Mouse (Mus musculus): Measurements from ENCODE around the gene Hibadh. TPM values are rescaled to one million over a fixed set of nuclear protein-coding genes. Genes with fewer than 3 reads are reported as not detected.
A peak's percentile ranks its signal among the peaks of the same experiment; 100 is the strongest.

Gene Hibadh
- polyA plus RNA-seq, 1 experiment from 2014 or later: 69.5 TPM

- H3K4me3 ChIP-seq (ENCODE audit: low read length): no peak overlapping the region
- H3K4me1 ChIP-seq (ENCODE audit: control insufficient read depth, insufficient read depth, low read length): no peaks in the 10 kb centered on the region
- H3K9ac ChIP-seq (ENCODE audit: low read depth, low read length): no peak overlapping the region
- H3K36me3 ChIP-seq (ENCODE audit: control insufficient read depth, insufficient read depth, low read length): peaks cover 5% of the 10 kb centered on the region; the same call in 1 of the 2 replicates
- H3K4me2 ChIP-seq (replicated peaks; ENCODE audit: low read depth, low read length): no peak overlapping the region
- no peak for ATAC-seq (ENCODE audit: low FRiP score, low TSS enrichment)
- no peaks in the 10 kb centered on the region for H3K9me3 ChIP-seq (ENCODE audit: control insufficient read depth, low read length)
- H3K27me3 ChIP-seq (ENCODE audit: control insufficient read depth, insufficient read depth, low read length): no peaks in the 10 kb centered on the region
- WGBS: 96% methylated on average over 4 of the region's 4 CpGs
- no peak overlapping the region for H3K27ac ChIP-seq (ENCODE audit: low read depth, low read length)
Measured at GRCm38 (mm10) chr6:52629180-52629579, 11.0 kb downstream of the Hibadh start.

GRCm38 (mm10) chr6:52626735-52627134 lies 13.5 kb downstream of the Hibadh start:
- Histone ChIP-seq H3K36me3 (ENCODE audit: control insufficient read depth, insufficient read depth, low read length) (peaks cover 10% of the 10 kb centered on the region; the same call in 1 of the 2 replicates), H3K4me3 (ENCODE audit: low read length) (no peak overlapping the region), H3K27me3 (ENCODE audit: control insufficient read depth, insufficient read depth, low read length) (no peaks in the 10 kb centered on the region), H3K27ac (ENCODE audit: low read depth, low read length) (no peak overlapping the region), H3K4me1 (ENCODE audit: control insufficient read depth, insufficient read depth, low read length) (0 out of 2 replicates have a peak, but pooled peaks cover 6% of the 10 kb centered on the region), H3K9ac (ENCODE audit: low read depth, low read length) (no peak overlapping the region), H3K4me2 (replicated peaks; ENCODE audit: low read depth, low read length) (no peak overlapping the region), H3K9me3 (ENCODE audit: control insufficient read depth, low read length) (no peaks in the 10 kb centered on the region)
- no peak for ATAC-seq (ENCODE audit: low FRiP score, low TSS enrichment)
- WGBS: 89% methylated on average over 4 of the region's 4 CpGs

- WGBS: 97% methylated on average over 3 of the region's 3 CpGs
- H3K27me3 ChIP-seq (ENCODE audit: control insufficient read depth, insufficient read depth, low read length): no peaks in the 10 kb centered on the region
- H3K27ac ChIP-seq (ENCODE audit: low read depth, low read length): no peak overlapping the region
- H3K9me3 ChIP-seq (ENCODE audit: control insufficient read depth, low read length): no peaks in the 10 kb centered on the region
- no peak overlapping the region for H3K4me3 ChIP-seq (ENCODE audit: low read length)
- H3K9ac ChIP-seq (ENCODE audit: low read depth, low read length): no peak overlapping the region
- H3K36me3 ChIP-seq (ENCODE audit: control insufficient read depth, insufficient read depth, low read length): peaks cover 15% of the 10 kb centered on the region; the same call in 1 of the 2 replicates
- H3K4me1 ChIP-seq (ENCODE audit: control insufficient read depth, insufficient read depth, low read length): 0 out of 2 replicates have a peak, but pooled peaks cover 6% of the 10 kb centered on the region
- no peak overlapping the region for H3K4me2 ChIP-seq (replicated peaks; ENCODE audit: low read depth, low read length)
- no peak for ATAC-seq (ENCODE audit: low FRiP score, low TSS enrichment)
Measured at GRCm38 (mm10) chr6:52623741-52624140, 16.4 kb downstream of the Hibadh start.

GRCm38 (mm10) chr6:52621731-52622480 lies 18.3 kb downstream of the Hibadh start:
- H3K9me3 ChIP-seq (ENCODE audit: control insufficient read depth, low read length): no peaks in the 10 kb centered on the region

GRCm38 (mm10) chr6:52620090-52620489 lies 20.1 kb downstream of the Hibadh start:
- peaks cover 14% of the 10 kb centered on the region; the same call in 1 of the 2 replicates for H3K36me3 ChIP-seq (ENCODE audit: control insufficient read depth, insufficient read depth, low read length)
- H3K4me1 ChIP-seq (ENCODE audit: control insufficient read depth, insufficient read depth, low read length): 0 out of 2 replicates have a peak, but pooled peaks cover 6% of the 10 kb centered on the region
- H3K27me3 ChIP-seq (ENCODE audit: control insufficient read depth, insufficient read depth, low read length): no peaks in the 10 kb centered on the region
- WGBS: 80% methylated on average over 2 of the region's 2 CpGs
- no peak overlapping the region for H3K9ac ChIP-seq (ENCODE audit: low read depth, low read length)
- H3K4me3 ChIP-seq (ENCODE audit: low read length): no peak overlapping the region
- H3K4me2 ChIP-seq (replicated peaks; ENCODE audit: low read depth, low read length): no peak overlapping the region
- ATAC-seq (ENCODE audit: low FRiP score, low TSS enrichment): no peak
- no peak overlapping the region for H3K27ac ChIP-seq (ENCODE audit: low read depth, low read length)
- H3K9me3 ChIP-seq (ENCODE audit: control insufficient read depth, low read length): no peaks in the 10 kb centered on the region

More at GRCm38 (mm10) chr6:52621731-52622480, 18.3 kb downstream of the Hibadh start:
- H3K9ac ChIP-seq (ENCODE audit: low read depth, low read length): no peak overlapping the region
- H3K27ac ChIP-seq (ENCODE audit: low read depth, low read length): no peak overlapping the region
- WGBS: 66% methylated on average over 11 of the region's 11 CpGs
- H3K4me3 ChIP-seq (ENCODE audit: low read length): no peak overlapping the region
- 0 out of 2 replicates have a peak, but pooled peaks cover 6% of the 10 kb centered on the region for H3K4me1 ChIP-seq (ENCODE audit: control insufficient read depth, insufficient read depth, low read length)
- H3K4me2 ChIP-seq (replicated peaks; ENCODE audit: low read depth, low read length): no peak overlapping the region
- peaks cover 19% of the 10 kb centered on the region; the same call in 1 of the 2 replicates for H3K36me3 ChIP-seq (ENCODE audit: control insufficient read depth, insufficient read depth, low read length)
- no peak for ATAC-seq (ENCODE audit: low FRiP score, low TSS enrichment)
- no peaks in the 10 kb centered on the region for H3K27me3 ChIP-seq (ENCODE audit: control insufficient read depth, insufficient read depth, low read length)

GRCm38 (mm10) chr6:52609626-52610352 lies 30.4 kb downstream of the Hibadh start:
- peak overlapping the region; percentile 65; the same call in 1 of the 2 replicates for H3K27ac ChIP-seq (ENCODE audit: low read depth, low read length)
- H3K36me3 ChIP-seq (ENCODE audit: control insufficient read depth, insufficient read depth, low read length): no peaks in the 10 kb centered on the region; the same call in 1 of the 2 replicates
- H3K4me2 ChIP-seq (replicated peaks; ENCODE audit: low read depth, low read length): no peak overlapping the region
- no peak overlapping the region for H3K4me3 ChIP-seq (ENCODE audit: low read length)
- WGBS: 52% methylated on average over 6 of the region's 6 CpGs
- peaks cover 6% of the 10 kb centered on the region; the same call in 1 of the 2 replicates for H3K4me1 ChIP-seq (ENCODE audit: control insufficient read depth, insufficient read depth, low read length)
- H3K9me3 ChIP-seq (ENCODE audit: control insufficient read depth, low read length): no peaks in the 10 kb centered on the region
- ATAC-seq (ENCODE audit: low FRiP score, low TSS enrichment): no peak
- no peak overlapping the region for H3K9ac ChIP-seq (ENCODE audit: low read depth, low read length)
- no peaks in the 10 kb centered on the region for H3K27me3 ChIP-seq (ENCODE audit: control insufficient read depth, insufficient read depth, low read length)

- Histone ChIP-seq H3K27me3 (ENCODE audit: control insufficient read depth, insufficient read depth, low read length) (no peaks in the 10 kb centered on the region), H3K27ac (ENCODE audit: low read depth, low read length) (no peak overlapping the region), H3K4me3 (ENCODE audit: low read length) (no peak overlapping the region), H3K4me2 (replicated peaks; ENCODE audit: low read depth, low read length) (no peak overlapping the region), H3K36me3 (ENCODE audit: control insufficient read depth, insufficient read depth, low read length) (no peaks in the 10 kb centered on the region; the same call in 1 of the 2 replicates), H3K4me1 (ENCODE audit: control insufficient read depth, insufficient read depth, low read length) (peaks cover 6% of the 10 kb centered on the region; the same call in 1 of the 2 replicates), H3K9me3 (ENCODE audit: control insufficient read depth, low read length) (no peaks in the 10 kb centered on the region), H3K9ac (ENCODE audit: low read depth, low read length) (no peak overlapping the region)
- ATAC-seq (ENCODE audit: low FRiP score, low TSS enrichment): no peak
- WGBS: 92% methylated on average over 4 of the region's 4 CpGs
Measured at GRCm38 (mm10) chr6:52608121-52608520, 32.1 kb downstream of the Hibadh start.

- H3K9ac ChIP-seq (ENCODE audit: low read depth, low read length): no peak overlapping the region
- WGBS: 79% methylated on average over 7 of the region's 7 CpGs
- peaks cover 10% of the 10 kb centered on the region; the same call in 1 of the 2 replicates for H3K4me1 ChIP-seq (ENCODE audit: control insufficient read depth, insufficient read depth, low read length)
- no peaks in the 10 kb centered on the region for H3K9me3 ChIP-seq (ENCODE audit: control insufficient read depth, low read length)
- H3K36me3 ChIP-seq (ENCODE audit: control insufficient read depth, insufficient read depth, low read length): no peaks in the 10 kb centered on the region; the same call in 1 of the 2 replicates
- ATAC-seq (ENCODE audit: low FRiP score, low TSS enrichment): no peak
- H3K27me3 ChIP-seq (ENCODE audit: control insufficient read depth, insufficient read depth, low read length): no peaks in the 10 kb centered on the region
- no peak overlapping the region for H3K27ac ChIP-seq (ENCODE audit: low read depth, low read length)
- no peak overlapping the region for H3K4me2 ChIP-seq (replicated peaks; ENCODE audit: low read depth, low read length)
- H3K4me3 ChIP-seq (ENCODE audit: low read length): no peak overlapping the region
Measured at GRCm38 (mm10) chr6:52606746-52607347, 33.3 kb downstream of the Hibadh start.

All from kidney, embryonic 14.5 days (tissue).